Mouse (Mus musculus): ENCODE data around the gene Samd4b.

DNA sequence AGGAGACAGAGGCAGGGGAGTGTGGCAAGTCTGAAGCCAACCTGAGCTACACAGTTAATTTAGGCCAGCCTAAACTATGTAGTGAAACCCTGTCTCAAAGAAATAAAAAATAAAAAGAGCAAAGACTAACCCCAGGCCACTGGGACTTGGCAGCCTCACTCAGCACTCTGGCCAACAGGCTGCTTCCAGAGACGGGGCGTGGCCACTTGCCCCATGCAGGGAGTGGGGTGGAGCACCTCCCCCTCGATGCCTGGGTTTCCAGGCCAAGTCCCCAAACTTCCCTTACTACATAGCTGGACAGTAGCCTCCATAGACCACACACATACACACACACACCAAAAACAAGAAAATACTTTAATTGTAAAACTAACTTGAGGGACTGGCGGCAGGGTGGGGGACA is 39.5 kb downstream of the Samd4b start:
- no peak for TF ChIP-seq CTCF (IDR thresholded peaks at IDR 0.05; ENCODE audit: control insufficient read depth, insufficient read depth, low read length)
- TF ChIP-seq POLR2A (IDR thresholded peaks at IDR 0.05; ENCODE audit: borderline replicate concordance, control insufficient read depth, low read depth, low read length), result no peak

Measured in bone marrow, adult 2 months (tissue).